Mouse (Mus musculus) cortical plate, adult 2 months (tissue): ENCODE data around the gene Tent4b.

Source experiments
- CTCF ChIP-seq: fragments of 200-500 bp; IDR thresholded peaks from 2 replicates; pipeline ENCODE4 v1.5.1; 2011; ENCODE audit warnings: mild to moderate bottlenecking, control low read depth, low read length; ENCODE audit not compliant: insufficient read depth; ENCODE audit errors: extremely low read depth
- POLR2A ChIP-seq: fragments of 200-500 bp; IDR thresholded peaks from 2 replicates; pipeline ENCODE4 v1.6.1; 2011; ENCODE audit warnings: mild to moderate bottlenecking, low read length, control low read depth; ENCODE audit not compliant: insufficient read depth; ENCODE audit errors: extremely low read depth

DNA sequence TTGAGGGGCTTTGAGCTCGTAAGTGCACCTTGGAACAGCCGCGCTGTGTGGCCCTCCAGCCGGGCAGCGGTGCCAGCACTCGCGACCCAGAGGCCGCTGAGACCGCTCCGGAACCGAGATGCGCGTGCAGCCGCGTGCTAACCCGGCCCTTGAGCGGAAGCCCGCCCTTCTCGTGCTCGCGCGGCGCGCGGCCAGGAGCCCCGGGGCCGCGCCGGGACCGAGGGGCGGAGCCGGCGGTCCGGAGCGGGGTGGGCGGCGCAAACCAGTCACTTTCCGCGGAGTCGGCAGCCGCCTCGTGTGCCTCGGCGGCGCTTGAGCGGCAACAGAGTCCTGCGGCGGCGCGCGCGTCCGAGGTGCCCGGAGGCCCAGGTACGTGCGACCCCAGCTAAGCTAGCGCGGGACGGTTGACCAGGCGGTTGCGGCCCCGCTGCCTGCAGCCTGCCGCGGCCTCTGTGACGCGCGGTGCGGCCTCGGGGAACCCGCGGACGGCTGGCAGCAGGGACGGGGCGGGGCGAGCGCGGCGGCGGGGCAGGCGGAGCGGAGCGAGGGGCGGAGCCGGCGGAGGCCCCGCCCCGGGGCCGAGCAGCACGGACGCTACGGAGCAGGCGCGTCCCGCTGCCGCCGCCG lies at the start of gene Tent4b:
- TF ChIP-seq POLR2A (peak; percentile 37; the same call in 1 of the 2 replicates), CTCF (no peak)
